Mouse (Mus musculus) heart, embryonic 10.5 days (tissue): Measurements from ENCODE around the gene Dcp1a. TPM values are rescaled to one million over a fixed set of nuclear protein-coding genes. Genes with fewer than 3 reads are reported as not detected.

Source experiments
- DNase-seq: peaks from one replicate; pipeline ENCODE4 v3.0.0-alpha.2; 2017; ENCODE audit warnings: low spot score
- H3K27ac ChIP-seq: fragments of 300-500 bp; sonication (generic); 2 replicates; pipeline ENCODE4 v1.5.1; 2016; ENCODE audit warnings: mild to moderate bottlenecking
- H3K27me3 ChIP-seq: fragments of 300-500 bp; sonication (generic); 2 replicates; pipeline ENCODE4 v1.6.1; 2016; ENCODE audit warnings: mild to moderate bottlenecking; ENCODE audit not compliant: poor library complexity, insufficient read depth, severe bottlenecking
- H3K36me3 ChIP-seq: fragments of 300-500 bp; sonication (generic); 2 replicates; pipeline ENCODE4 v1.6.1; 2016; ENCODE audit warnings: mild to moderate bottlenecking, moderate library complexity
- H3K4me1 ChIP-seq: fragments of 300-500 bp; sonication (generic); 2 replicates; pipeline ENCODE4 v1.6.1; 2016; ENCODE audit warnings: mild to moderate bottlenecking
- H3K4me3 ChIP-seq: fragments of 300-500 bp; sonication (generic); 2 replicates; pipeline ENCODE4 v1.5.1; 2016; ENCODE audit warnings: mild to moderate bottlenecking, moderate library complexity
- H3K9me3 ChIP-seq: fragments of 300-500 bp; sonication (generic); 2 replicates; pipeline ENCODE4 v1.6.1; 2016; ENCODE audit warnings: mild to moderate bottlenecking, moderate library complexity
- WGBS: fragments of 180-500 bp; shearing (Covaris S2); methylation state at CpG from one replicate; pipeline ENCODE4 v1.1.7; 2016; 5-methylcytosine and 5-hydroxymethylcytosine counted together
- polyA plus RNA-seq: library from polyadenylated mRNA; unstranded; fragments of >200 nt; fragmentation: Nextera tagmentation; extraction: Ambion mirVana; gene quantifications from 2 replicates; pipeline ENCODE4 v1.2.1, GENCODE M21; 2016

Dcp1a gene
- polyA plus RNA-seq, 1 experiment from 2014 or later = 24.2 TPM

- Histone ChIP-seq H3K4me3 (no peak overlapping the region), H3K36me3 (no peaks in the 10 kb centered on the region), H3K27ac (no peak overlapping the region), H3K27me3 (no peaks in the 10 kb centered on the region), H3K9me3 (no peaks in the 10 kb centered on the region), H3K4me1 (peaks cover 4% of the 10 kb centered on the region; the same call in 1 of the 2 replicates)
- WGBS = 85% methylated on average over 6 of the region's 6 CpGs
- DNase-seq = no peak
These were observed 4.9 kb upstream of the Dcp1a start for GRCm38 (mm10) chr14:30474416-30474815.

- WGBS = 33% methylated on average over 9 of the region's 9 CpGs
- H3K36me3 ChIP-seq = peaks cover 38% of the 10 kb centered on the region
- peak within 1 kb of the TSS; percentile 84 for H3K27ac ChIP-seq
- H3K4me1 ChIP-seq = peaks cover 30% of the 10 kb centered on the region
- peak; percentile 79 for DNase-seq
- no peaks in the 10 kb centered on the region for H3K27me3 ChIP-seq
- H3K4me3 ChIP-seq = peak within 1 kb of the TSS; percentile 53
- H3K9me3 ChIP-seq = no peaks in the 10 kb centered on the region
These were observed 12.0 kb downstream of the Dcp1a start, which contains the start of gene Cacna1d for GRCm38 (mm10) chr14:30491342-30491741. Cacna1d (minus strand) TSS chr14:30491455.

- no peak for DNase-seq
- WGBS = 31% methylated on average over 1 of the region's 1 CpGs
- Histone ChIP-seq H3K4me1 (peaks cover 32% of the 10 kb centered on the region), H3K36me3 (peaks cover 28% of the 10 kb centered on the region), H3K27ac (no peak overlapping the region), H3K9me3 (no peaks in the 10 kb centered on the region), H3K27me3 (no peaks in the 10 kb centered on the region), H3K4me3 (no peak overlapping the region)
These were observed 13.9 kb downstream of the Dcp1a start for GRCm38 (mm10) chr14:30493276-30493675.

GRCm38 (mm10) chr14:30494998-30495397 is 15.7 kb downstream of the Dcp1a start:
- no peaks in the 10 kb centered on the region for H3K9me3 ChIP-seq
- H3K4me1 ChIP-seq = peaks cover 33% of the 10 kb centered on the region
- H3K36me3 ChIP-seq = peaks cover 40% of the 10 kb centered on the region
- DNase-seq = no peak
- no peaks in the 10 kb centered on the region for H3K27me3 ChIP-seq
- H3K4me3 ChIP-seq = peak overlapping the region; percentile 24; the same call in 1 of the 2 replicates
- peak overlapping the region; percentile 77; the same call in 1 of the 2 replicates for H3K27ac ChIP-seq
- WGBS = 28% methylated on average over 6 of the region's 6 CpGs

GRCm38 (mm10) chr14:30498202-30498601 is 18.9 kb downstream of the Dcp1a start:
- no peak overlapping the region for H3K4me3 ChIP-seq
- H3K9me3 ChIP-seq = no peaks in the 10 kb centered on the region
- peaks cover 49% of the 10 kb centered on the region for H3K36me3 ChIP-seq
- DNase-seq = no peak
- no peaks in the 10 kb centered on the region for H3K27me3 ChIP-seq
- no peak overlapping the region for H3K27ac ChIP-seq
- WGBS = 87% methylated on average over 2 of the region's 2 CpGs
- H3K4me1 ChIP-seq = peaks cover 29% of the 10 kb centered on the region

GRCm38 (mm10) chr14:30504990-30505389 is 25.7 kb downstream of the Dcp1a start:
- WGBS = 89% methylated on average over 5 of the region's 5 CpGs

GRCm38 (mm10) chr14:30510214-30510763 is 31.0 kb downstream of the Dcp1a start:
- Histone ChIP-seq H3K9me3 (no peaks in the 10 kb centered on the region), H3K27me3 (no peaks in the 10 kb centered on the region), H3K4me3 (no peak overlapping the region), H3K36me3 (peaks cover 78% of the 10 kb centered on the region), H3K27ac (no peak overlapping the region), H3K4me1 (peaks cover 5% of the 10 kb centered on the region)
- 91% methylated on average over 6 of the region's 6 CpGs for WGBS
- DNase-seq = no peak

More at GRCm38 (mm10) chr14:30504990-30505389, 25.7 kb downstream of the Dcp1a start:
- Histone ChIP-seq H3K36me3 (peaks cover 63% of the 10 kb centered on the region), H3K4me3 (no peak overlapping the region), H3K27ac (no peak overlapping the region), H3K27me3 (no peaks in the 10 kb centered on the region), H3K4me1 (peaks cover 10% of the 10 kb centered on the region), H3K9me3 (no peaks in the 10 kb centered on the region)
- DNase-seq = no peak

GRCm38 (mm10) chr14:30512896-30513295 is 33.6 kb downstream of the Dcp1a start:
- DNase-seq = no peak
- H3K27me3 ChIP-seq = no peaks in the 10 kb centered on the region
- WGBS = 79% methylated on average over 5 of the region's 5 CpGs
- H3K4me1 ChIP-seq = peaks cover 4% of the 10 kb centered on the region; the same call in 1 of the 2 replicates
- H3K27ac ChIP-seq = no peak overlapping the region
- H3K9me3 ChIP-seq = no peaks in the 10 kb centered on the region
- no peak overlapping the region for H3K4me3 ChIP-seq
- peaks cover 65% of the 10 kb centered on the region for H3K36me3 ChIP-seq

- 74% methylated on average over 13 of the region's 13 CpGs for WGBS
- no peaks in the 10 kb centered on the region for H3K9me3 ChIP-seq
- peaks cover 4% of the 10 kb centered on the region; the same call in 1 of the 2 replicates for H3K4me1 ChIP-seq
- peaks cover 71% of the 10 kb centered on the region for H3K36me3 ChIP-seq
- no peak for DNase-seq
- H3K4me3 ChIP-seq = no peak overlapping the region
- no peak overlapping the region for H3K27ac ChIP-seq
- H3K27me3 ChIP-seq = no peaks in the 10 kb centered on the region
These were observed 36.8 kb downstream of the Dcp1a start for GRCm38 (mm10) chr14:30515931-30516723.

GRCm38 (mm10) chr14:30519323-30519722 is 40.0 kb downstream of the Dcp1a start:
- Histone ChIP-seq H3K4me3 (no peak overlapping the region), H3K36me3 (peaks cover 76% of the 10 kb centered on the region), H3K9me3 (no peaks in the 10 kb centered on the region), H3K27ac (no peak overlapping the region), H3K4me1 (peaks cover 4% of the 10 kb centered on the region; the same call in 1 of the 2 replicates), H3K27me3 (peaks cover 5% of the 10 kb centered on the region; the same call in 1 of the 2 replicates)
- WGBS = 90% methylated on average over 5 of the region's 5 CpGs
- DNase-seq = no peak

GRCm38 (mm10) chr14:30523356-30523755 is 44.0 kb downstream of the Dcp1a start:
- H3K27me3 ChIP-seq = peaks cover 5% of the 10 kb centered on the region; the same call in 1 of the 2 replicates
- no peaks in the 10 kb centered on the region for H3K9me3 ChIP-seq
- H3K27ac ChIP-seq = no peak overlapping the region
- 69% methylated on average over 6 of the region's 6 CpGs for WGBS
- no peak for DNase-seq
- peaks cover 9% of the 10 kb centered on the region for H3K4me1 ChIP-seq
- no peak overlapping the region for H3K4me3 ChIP-seq
- peaks cover 91% of the 10 kb centered on the region for H3K36me3 ChIP-seq

- WGBS = 89% methylated on average over 10 of the region's 10 CpGs
These were observed 49.1 kb downstream of the Dcp1a start for GRCm38 (mm10) chr14:30528392-30528791.

GRCm38 (mm10) chr14:30528961-30529360 is 49.6 kb downstream of the Dcp1a start:
- no peak overlapping the region for H3K27ac ChIP-seq
- no peak for DNase-seq
- WGBS = 66% methylated on average over 5 of the region's 5 CpGs
- peaks cover 18% of the 10 kb centered on the region for H3K4me1 ChIP-seq
- H3K27me3 ChIP-seq = no peaks in the 10 kb centered on the region; the same call in 1 of the 2 replicates
- no peak overlapping the region for H3K4me3 ChIP-seq
- H3K9me3 ChIP-seq = no peaks in the 10 kb centered on the region
- H3K36me3 ChIP-seq = peaks cover 37% of the 10 kb centered on the region

More at GRCm38 (mm10) chr14:30528392-30528791, 49.1 kb downstream of the Dcp1a start:
- Histone ChIP-seq H3K27ac (no peak overlapping the region), H3K4me3 (no peak overlapping the region), H3K36me3 (peaks cover 43% of the 10 kb centered on the region), H3K9me3 (no peaks in the 10 kb centered on the region), H3K4me1 (peaks cover 18% of the 10 kb centered on the region), H3K27me3 (no peaks in the 10 kb centered on the region; the same call in 1 of the 2 replicates)
- no peak for DNase-seq
